Mouse (Mus musculus) hindbrain, embryonic 13.5 days (tissue): ENCODE results near the gene Camkmt. TPM values are rescaled to one million over a fixed set of nuclear protein-coding genes. Genes with fewer than 3 reads are reported as not detected.
A peak's percentile ranks its signal among the peaks of the same experiment; 100 is the strongest.

Experiments used
- ATAC-seq: fragments of 200-750 bp; cut with Nextera tagmentation; 2 replicates; pipeline ENCODE4 v1.8.0; 2017; ENCODE audit warnings: moderate TSS enrichment; ENCODE audit not compliant: low FRiP score
- H3K27ac ChIP-seq: fragments of 300-500 bp; sonication (generic); 2 replicates; pipeline ENCODE4 v1.5.1; 2015; ENCODE audit warnings: inconsistent platforms, mild to moderate bottlenecking, moderate library complexity
- H3K27me3 ChIP-seq: fragments of 300-500 bp; sonication (generic); 2 replicates; pipeline ENCODE4 v1.6.1; 2015; ENCODE audit warnings: mild to moderate bottlenecking, inconsistent platforms
- H3K36me3 ChIP-seq: fragments of 300-500 bp; sonication (generic); 2 replicates; pipeline ENCODE4 v1.6.1; 2015; ENCODE audit warnings: mild to moderate bottlenecking, inconsistent platforms
- H3K4me1 ChIP-seq: fragments of 300-500 bp; sonication (generic); replicated peaks from 2 replicates; pipeline ENCODE4 v1.6.1; 2015; ENCODE audit warnings: inconsistent platforms
- H3K4me2 ChIP-seq: fragments of 300-500 bp; sonication (generic); 2 replicates; pipeline ENCODE4 v1.6.1; 2015; ENCODE audit warnings: inconsistent platforms, mild to moderate bottlenecking, moderate library complexity
- H3K4me3 ChIP-seq: fragments of 300-500 bp; sonication (generic); 2 replicates; pipeline ENCODE4 v1.5.1; 2015; ENCODE audit warnings: mild to moderate bottlenecking, inconsistent platforms
- H3K9ac ChIP-seq: fragments of 300-500 bp; sonication (generic); 2 replicates; pipeline ENCODE4 v1.6.1; 2015; ENCODE audit warnings: mild to moderate bottlenecking, inconsistent platforms
- H3K9me3 ChIP-seq: fragments of 300-500 bp; sonication (generic); 2 replicates; pipeline ENCODE4 v1.6.1; 2016; ENCODE audit warnings: inconsistent platforms
- WGBS: fragments of 180-500 bp; shearing (Covaris S2); methylation state at CpG from one replicate; pipeline ENCODE4 v1.1.7; 2015; 5-methylcytosine and 5-hydroxymethylcytosine counted together
- polyA plus RNA-seq: library from polyadenylated mRNA; unstranded; fragments of >200 nt; fragmentation: Nextera tagmentation; extraction: Ambion mirVana; gene quantifications from 2 replicates; pipeline ENCODE4 v1.2.1, GENCODE M21; 2015

The Camkmt gene
- polyA plus RNA-seq, 1 experiment from 2014 or later: 18.3 TPM

GRCm38 (mm10) chr17:85355356-85355755 lies 265.0 kb downstream of the Camkmt start:
- Histone ChIP-seq H3K27me3 (no peaks in the 10 kb centered on the region), H3K4me1 (no peaks in the 10 kb centered on the region), H3K27ac (no peak overlapping the region), H3K4me3 (no peak overlapping the region), H3K9ac (no peak overlapping the region), H3K9me3 (no peaks in the 10 kb centered on the region), H3K4me2 (no peak overlapping the region), H3K36me3 (no peaks in the 10 kb centered on the region)
- ATAC-seq: no peak
- 91% methylated on average over 9 of the region's 9 CpGs for WGBS

GRCm38 (mm10) chr17:85361006-85361405 lies 270.7 kb downstream of the Camkmt start:
- WGBS: 87% methylated on average over 7 of the region's 7 CpGs
- no peaks in the 10 kb centered on the region for H3K27me3 ChIP-seq
- H3K4me1 ChIP-seq: 0 out of 2 replicates have a peak, but pooled peaks cover under 1% of the 10 kb centered on the region
- no peaks in the 10 kb centered on the region for H3K36me3 ChIP-seq
- no peak overlapping the region for H3K4me3 ChIP-seq
- no peaks in the 10 kb centered on the region for H3K9me3 ChIP-seq
- no peak overlapping the region for H3K4me2 ChIP-seq
- no peak overlapping the region for H3K27ac ChIP-seq
- no peak overlapping the region for H3K9ac ChIP-seq
- no peak for ATAC-seq

- Histone ChIP-seq H3K27me3 (0 out of 2 replicates have a peak, but pooled peaks cover under 1% of the 10 kb centered on the region), H3K4me1 (0 out of 2 replicates have a peak, but pooled peaks cover 5% of the 10 kb centered on the region), H3K4me3 (no peak overlapping the region), H3K9me3 (no peaks in the 10 kb centered on the region), H3K9ac (no peak overlapping the region), H3K4me2 (no peak overlapping the region), H3K36me3 (no peaks in the 10 kb centered on the region), H3K27ac (no peak overlapping the region)
- no peak for ATAC-seq
- 95% methylated on average over 5 of the region's 5 CpGs for WGBS
Observed at GRCm38 (mm10) chr17:85367319-85367718, 277.0 kb downstream of the Camkmt start.

GRCm38 (mm10) chr17:85368776-85369175 lies 278.4 kb downstream of the Camkmt start:
- Histone ChIP-seq H3K4me3 (no peak overlapping the region), H3K27ac (no peak overlapping the region), H3K4me2 (no peak overlapping the region), H3K27me3 (0 out of 2 replicates have a peak, but pooled peaks cover 2% of the 10 kb centered on the region), H3K9me3 (no peaks in the 10 kb centered on the region), H3K36me3 (no peaks in the 10 kb centered on the region), H3K4me1 (peaks cover 7% of the 10 kb centered on the region; the same call in 1 of the 2 replicates), H3K9ac (no peak overlapping the region)
- WGBS: 78% methylated on average over 8 of the region's 8 CpGs
- ATAC-seq: no peak

GRCm38 (mm10) chr17:85372076-85372475 lies 281.7 kb downstream of the Camkmt start:
- WGBS: 87% methylated on average over 13 of the region's 13 CpGs
- Histone ChIP-seq H3K27me3 (0 out of 2 replicates have a peak, but pooled peaks cover 2% of the 10 kb centered on the region), H3K9ac (no peak overlapping the region), H3K4me1 (peaks cover 13% of the 10 kb centered on the region), H3K4me3 (no peak overlapping the region), H3K9me3 (no peaks in the 10 kb centered on the region), H3K27ac (no peak overlapping the region; the same call in 1 of the 2 replicates), H3K4me2 (no peak overlapping the region), H3K36me3 (no peaks in the 10 kb centered on the region)
- ATAC-seq: no peak

- 0 out of 2 replicates have a peak, but pooled peaks cover 2% of the 10 kb centered on the region for H3K27me3 ChIP-seq
- H3K36me3 ChIP-seq: no peaks in the 10 kb centered on the region
- no peak overlapping the region for H3K27ac ChIP-seq
- peaks cover 13% of the 10 kb centered on the region for H3K4me1 ChIP-seq
- H3K4me2 ChIP-seq: no peak overlapping the region
- no peak overlapping the region for H3K9ac ChIP-seq
- no peaks in the 10 kb centered on the region for H3K9me3 ChIP-seq
- H3K4me3 ChIP-seq: no peak overlapping the region
- ATAC-seq: no peak
- 88% methylated on average over 7 of the region's 7 CpGs for WGBS
Observed at GRCm38 (mm10) chr17:85372523-85372922, 282.2 kb downstream of the Camkmt start.

GRCm38 (mm10) chr17:85374100-85374833 lies 283.9 kb downstream of the Camkmt start:
- WGBS: 74% methylated on average over 19 of the region's 19 CpGs

GRCm38 (mm10) chr17:85374834-85375176 lies 284.5 kb downstream of the Camkmt start:
- 71% methylated on average over 8 of the region's 8 CpGs for WGBS
- H3K27ac ChIP-seq: no peak overlapping the region
- H3K27me3 ChIP-seq: 0 out of 2 replicates have a peak, but pooled peaks cover 2% of the 10 kb centered on the region

More at GRCm38 (mm10) chr17:85374100-85374833, 283.9 kb downstream of the Camkmt start:
- Histone ChIP-seq H3K4me1 (peaks cover 13% of the 10 kb centered on the region), H3K36me3 (no peaks in the 10 kb centered on the region), H3K4me2 (no peak overlapping the region), H3K9ac (no peak overlapping the region), H3K27me3 (0 out of 2 replicates have a peak, but pooled peaks cover 2% of the 10 kb centered on the region), H3K4me3 (no peak overlapping the region), H3K27ac (no peak overlapping the region), H3K9me3 (no peaks in the 10 kb centered on the region)
- ATAC-seq: no peak

GRCm38 (mm10) chr17:85375523-85375922 lies 285.2 kb downstream of the Camkmt start:
- 62% methylated on average over 10 of the region's 10 CpGs for WGBS
- no peak for ATAC-seq
- Histone ChIP-seq H3K27me3 (0 out of 2 replicates have a peak, but pooled peaks cover 2% of the 10 kb centered on the region), H3K9ac (no peak overlapping the region), H3K36me3 (no peaks in the 10 kb centered on the region), H3K4me2 (no peak overlapping the region), H3K27ac (0 out of 2 replicates have a peak overlapping the region, but pooled peaks have one; percentile 13), H3K9me3 (no peaks in the 10 kb centered on the region), H3K4me3 (no peak overlapping the region), H3K4me1 (peaks cover 13% of the 10 kb centered on the region)

More at GRCm38 (mm10) chr17:85374834-85375176, 284.5 kb downstream of the Camkmt start:
- H3K4me1 ChIP-seq: peaks cover 13% of the 10 kb centered on the region
- no peak overlapping the region for H3K4me3 ChIP-seq
- H3K4me2 ChIP-seq: no peak overlapping the region
- no peak overlapping the region for H3K9ac ChIP-seq
- H3K9me3 ChIP-seq: no peaks in the 10 kb centered on the region
- no peaks in the 10 kb centered on the region for H3K36me3 ChIP-seq
- no peak for ATAC-seq

- H3K27ac ChIP-seq: no peak overlapping the region
- ATAC-seq: no peak
- 0 out of 2 replicates have a peak, but pooled peaks cover under 1% of the 10 kb centered on the region for H3K27me3 ChIP-seq
Observed at GRCm38 (mm10) chr17:85377496-85377895, 287.1 kb downstream of the Camkmt start.

GRCm38 (mm10) chr17:85379101-85379500 lies 288.7 kb downstream of the Camkmt start:
- whole genome bisulfite sequencing: 93% methylated on average over 7 of the region's 7 CpGs
- H3K4me3 ChIP-seq: no peak overlapping the region
- H3K4me1 ChIP-seq: peaks cover 8% of the 10 kb centered on the region
- no peaks in the 10 kb centered on the region for H3K9me3 ChIP-seq
- H3K36me3 ChIP-seq: no peaks in the 10 kb centered on the region
- H3K4me2 ChIP-seq: no peak overlapping the region
- H3K9ac ChIP-seq: no peak overlapping the region
- ATAC-seq: no peak
- H3K27ac ChIP-seq: no peak overlapping the region
- peaks cover 6% of the 10 kb centered on the region; the same call in 1 of the 2 replicates for H3K27me3 ChIP-seq

More at GRCm38 (mm10) chr17:85377496-85377895, 287.1 kb downstream of the Camkmt start:
- H3K9ac ChIP-seq: no peak overlapping the region
- WGBS: 86% methylated on average over 8 of the region's 8 CpGs
- no peaks in the 10 kb centered on the region for H3K9me3 ChIP-seq
- no peak overlapping the region for H3K4me3 ChIP-seq
- peaks cover 13% of the 10 kb centered on the region for H3K4me1 ChIP-seq
- no peak overlapping the region for H3K4me2 ChIP-seq
- no peaks in the 10 kb centered on the region for H3K36me3 ChIP-seq

- H3K9me3 ChIP-seq: no peaks in the 10 kb centered on the region
- no peak overlapping the region for H3K4me3 ChIP-seq
- H3K9ac ChIP-seq: no peak overlapping the region
- no peaks in the 10 kb centered on the region; the same call in 1 of the 2 replicates for H3K4me1 ChIP-seq
- no peak for ATAC-seq
- H3K4me2 ChIP-seq: no peak overlapping the region
- H3K36me3 ChIP-seq: no peaks in the 10 kb centered on the region
- peaks cover 9% of the 10 kb centered on the region; the same call in 1 of the 2 replicates for H3K27me3 ChIP-seq
- 77% methylated on average over 8 of the region's 8 CpGs for WGBS
- no peak overlapping the region for H3K27ac ChIP-seq
Observed at GRCm38 (mm10) chr17:85381578-85382223, 291.3 kb downstream of the Camkmt start.
